Mouse (Mus musculus): ENCODE measurements around the gene Dnajb6. TPM values are rescaled to one million over a fixed set of nuclear protein-coding genes. Genes with fewer than 3 reads are reported as not detected.

Dnajb6 gene
- polyA plus RNA-seq, 1 experiment from 2014 or later: 70.9 TPM

Other genes starting within 250 kb of the Dnajb6 start
- gene Ube3c, start 166.4 kb upstream of the Dnajb6 start, polyA plus RNA-seq (2015; fragmentation: Nextera tagmentation; extraction: Ambion mirVana): 4.3 and 4.7 TPM in 2 replicates
- gene Gm5129, start 248 bp downstream of the Dnajb6 start, polyA plus RNA-seq (2015; fragmentation: Nextera tagmentation; extraction: Ambion mirVana): not detected in 2 replicates

All from liver, embryonic 16.5 days (tissue).